Mouse (Mus musculus) heart, adult 2 months (tissue): Measurements from ENCODE around the gene Smndc1.

ENCODE experiments used
- CTCF ChIP-seq: fragments of 200-600 bp; IDR thresholded peaks from 2 replicates; pipeline ENCODE4 v1.8.1; 2022; ENCODE audit warnings: antibody characterized with exemption, mild to moderate bottlenecking, moderate library complexity
- POLR2A ChIP-seq: fragments of 200-500 bp; IDR thresholded peaks from 2 replicates; pipeline ENCODE4 v1.6.1; 2011; ENCODE audit warnings: mild to moderate bottlenecking, low read depth, low read length, control low read depth; ENCODE audit not compliant: insufficient read depth

DNA sequence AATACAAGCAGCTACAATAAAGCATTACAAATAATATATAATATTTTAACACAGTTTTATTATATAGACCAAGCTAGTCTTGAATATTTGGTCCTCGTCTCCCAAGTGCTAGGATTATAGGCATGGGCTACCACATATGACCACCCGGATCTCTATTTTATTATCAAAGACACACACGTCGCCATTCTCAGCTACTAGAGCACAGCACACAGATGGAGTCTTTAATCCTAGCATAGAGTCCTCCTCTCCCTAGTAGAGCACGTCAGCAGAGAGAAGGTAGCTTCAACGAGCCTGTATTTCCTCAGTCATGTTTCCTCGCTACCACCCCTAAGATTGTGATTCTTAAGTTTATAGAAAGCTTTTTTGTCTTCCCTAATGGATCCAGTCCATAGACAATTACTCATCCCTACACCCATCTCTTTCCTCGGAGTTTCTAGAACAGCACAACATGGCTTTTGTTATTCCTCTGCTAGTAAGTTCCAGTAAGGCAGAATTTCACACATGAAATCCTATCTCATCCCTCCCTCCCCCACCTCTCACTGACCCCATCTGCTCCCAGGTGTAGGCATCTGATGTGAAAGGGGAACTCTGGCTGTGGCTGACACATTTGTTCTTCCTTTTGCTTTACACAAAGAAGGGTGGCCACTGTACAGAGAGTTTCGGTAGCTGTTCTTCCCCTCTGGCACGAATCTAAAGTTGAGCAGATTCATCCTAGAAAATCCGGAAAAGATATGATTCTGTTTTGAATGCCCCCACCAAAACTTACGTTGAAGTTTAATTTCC is 7.3 kb upstream of the Smndc1 start:
- TF ChIP-seq CTCF (no peak), POLR2A (no peak)
